Mouse (Mus musculus): ENCODE results near the gene RPS10-NUDT3.

The RPS10-NUDT3 gene

GRCm38 (mm10) chr17:27575116-27575776, 59.8 kb downstream of the RPS10-NUDT3 start:
- DNase-seq (ENCODE audit: low spot score in 2 of 2) = no peak

GRCm38 (mm10) chr17:27574470-27575115, 60.4 kb downstream of the RPS10-NUDT3 start:
- DNase-seq (ENCODE audit: low spot score in 2 of 2) = peak in 1 of 2 experiments; percentile 24

GRCm38 (mm10) chr17:27573772-27574320, 61.2 kb downstream of the RPS10-NUDT3 start:
- no peak for DNase-seq (ENCODE audit: low spot score in 2 of 2)

GRCm38 (mm10) chr17:27571315-27571714, 63.7 kb downstream of the RPS10-NUDT3 start:
- no peak for DNase-seq (ENCODE audit: low spot score in 2 of 2)

- DNase-seq (ENCODE audit: low spot score in 2 of 2) = no peak
These were observed 66.8 kb downstream of the RPS10-NUDT3 start for GRCm38 (mm10) chr17:27568228-27568627.

- DNase-seq (ENCODE audit: low spot score in 2 of 2) = no peak
These were observed 69.1 kb downstream of the RPS10-NUDT3 start for GRCm38 (mm10) chr17:27565942-27566267.

GRCm38 (mm10) chr17:27565163-27565941, 69.7 kb downstream of the RPS10-NUDT3 start, which contains the start of gene AI413582:
TSS of gene AI413582 (minus strand) at chr17:27565756.
- peak; percentile 96 to 98 for DNase-seq (ENCODE audit: low spot score in 2 of 2)

GRCm38 (mm10) chr17:27564391-27565162, 70.4 kb downstream of the RPS10-NUDT3 start:
- peak in 1 of 2 experiments; percentile 36 for DNase-seq (ENCODE audit: low spot score in 2 of 2)

- no peak for DNase-seq (ENCODE audit: low spot score in 2 of 2)
These were observed 71.2 kb downstream of the RPS10-NUDT3 start for GRCm38 (mm10) chr17:27563771-27564244.

GRCm38 (mm10) chr17:27561809-27562526, 73.1 kb downstream of the RPS10-NUDT3 start:
- peak; percentile 55 to 78 for DNase-seq (ENCODE audit: low spot score in 2 of 2)

GRCm38 (mm10) chr17:27560926-27561480, 74.0 kb downstream of the RPS10-NUDT3 start:
- DNase-seq (ENCODE audit: low spot score in 2 of 2) = no peak

- DNase-seq (ENCODE audit: low spot score in 2 of 2) = no peak
These were observed 75.4 kb downstream of the RPS10-NUDT3 start for GRCm38 (mm10) chr17:27559596-27559995.

GRCm38 (mm10) chr17:27558845-27559244, 76.2 kb downstream of the RPS10-NUDT3 start:
- no peak for DNase-seq (ENCODE audit: low spot score in 2 of 2)

- DNase-seq (ENCODE audit: low spot score in 2 of 2) = no peak
These were observed 76.9 kb downstream of the RPS10-NUDT3 start for GRCm38 (mm10) chr17:27557927-27558661.

GRCm38 (mm10) chr17:27557181-27557926, 77.7 kb downstream of the RPS10-NUDT3 start:
- peak in 1 of 2 experiments; percentile 57 for DNase-seq (ENCODE audit: low spot score in 2 of 2)

- peak; percentile 71 to 81 for DNase-seq (ENCODE audit: low spot score in 2 of 2)
These were observed 78.6 kb downstream of the RPS10-NUDT3 start, which contains the start of gene Hmga1 for GRCm38 (mm10) chr17:27556315-27557011. TSS of gene Hmga1 (plus strand) at chr17:27556497.

- DNase-seq (ENCODE audit: low spot score in 2 of 2) = peak; percentile 61 to 69
These were observed 79.4 kb downstream of the RPS10-NUDT3 start for GRCm38 (mm10) chr17:27555512-27556172.

Measured in urinary bladder, adult 18-20 months (tissue).